Mouse (Mus musculus): ENCODE data around the gene Eogt. TPM values are rescaled to one million over a fixed set of nuclear protein-coding genes. Genes with fewer than 3 reads are reported as not detected.

Eogt gene
- polyA plus RNA-seq, 1 experiment from 2014 or later = 3.7 TPM

- 79% methylated on average over 5 of the region's 5 CpGs for WGBS (ENCODE audit: insufficient replicate concordance)
- Histone ChIP-seq H3K4me3 (no peak overlapping the region), H3K27ac (no peak overlapping the region), H3K9ac (no peak overlapping the region), H3K36me3 (no peaks in the 10 kb centered on the region), H3K4me2 (no peak overlapping the region), H3K27me3 (replicated peaks) (no peaks in the 10 kb centered on the region), H3K9me3 (replicated peaks) (no peaks in the 10 kb centered on the region), H3K4me1 (no peaks in the 10 kb centered on the region)
- ATAC-seq = no peak
Measured at GRCm38 (mm10) chr6:97132707-97133303, 16.2 kb downstream of the Eogt start.

DNA sequence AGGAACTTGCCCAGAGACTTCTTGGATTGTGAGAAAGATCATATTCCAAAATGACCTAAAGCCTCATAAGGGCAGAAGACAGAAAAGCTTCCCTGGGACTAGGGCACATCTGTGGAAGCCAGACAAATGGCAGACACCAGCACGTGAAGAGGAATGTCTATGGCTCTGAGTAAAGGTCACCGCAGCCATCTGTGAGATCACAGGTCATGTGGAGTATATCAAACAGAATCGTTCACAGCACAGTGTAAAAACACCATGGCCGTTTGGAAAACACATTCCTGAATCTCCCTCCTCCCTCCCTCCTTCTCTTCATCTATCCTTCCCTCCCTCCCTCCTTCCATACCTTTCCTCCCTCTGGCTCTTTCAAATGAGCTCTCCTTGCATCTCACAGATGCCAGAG lies 17.2 kb downstream of the Eogt start:
- Histone ChIP-seq H3K4me2 (no peak overlapping the region), H3K27me3 (replicated peaks) (no peaks in the 10 kb centered on the region), H3K9ac (no peak overlapping the region), H3K27ac (no peak overlapping the region), H3K4me3 (no peak overlapping the region), H3K36me3 (no peaks in the 10 kb centered on the region), H3K9me3 (replicated peaks) (no peaks in the 10 kb centered on the region), H3K4me1 (no peaks in the 10 kb centered on the region)
- ATAC-seq = no peak
- WGBS (ENCODE audit: insufficient replicate concordance) = 68% methylated on average over 4 of the region's 4 CpGs

DNA sequence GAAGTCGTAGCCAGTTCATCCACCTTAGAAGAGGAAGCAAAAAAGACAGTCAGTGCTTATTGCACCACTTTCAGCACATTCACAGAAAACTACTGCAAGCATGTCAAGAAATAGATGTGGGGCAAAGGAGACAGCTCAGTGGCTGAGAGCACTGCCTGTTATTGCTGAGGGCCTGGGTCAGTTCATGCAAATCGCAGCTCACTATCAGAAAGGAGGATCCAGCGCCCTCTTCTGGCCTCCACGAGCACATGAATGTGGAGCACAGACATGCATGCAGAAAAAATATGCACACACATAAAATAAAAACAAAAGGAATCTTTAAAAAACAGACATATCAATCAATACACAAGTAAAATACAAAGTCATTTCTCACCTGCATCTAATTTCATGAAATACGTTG lies 18.0 kb downstream of the Eogt start:
- 60% methylated on average over 5 of the region's 5 CpGs for WGBS (ENCODE audit: insufficient replicate concordance)
- no peaks in the 10 kb centered on the region for H3K36me3 ChIP-seq

GRCm38 (mm10) chr6:97124336-97125010 lies 24.5 kb downstream of the Eogt start:
- no peak for ATAC-seq
- H3K9ac ChIP-seq = no peak overlapping the region

More for the DNA sequence above, 18.0 kb downstream of the Eogt start:
- Histone ChIP-seq H3K9me3 (replicated peaks) (no peaks in the 10 kb centered on the region), H3K27ac (no peak overlapping the region), H3K4me1 (no peaks in the 10 kb centered on the region), H3K4me3 (no peak overlapping the region), H3K4me2 (no peak overlapping the region), H3K27me3 (replicated peaks) (no peaks in the 10 kb centered on the region), H3K9ac (no peak overlapping the region)
- no peak for ATAC-seq

GRCm38 (mm10) chr6:97120922-97121321 lies 28.1 kb downstream of the Eogt start:
- H3K36me3 ChIP-seq = no peaks in the 10 kb centered on the region
- H3K4me1 ChIP-seq = peaks cover 3% of the 10 kb centered on the region; the same call in 1 of the 2 replicates
- ATAC-seq = no peak
- no peak overlapping the region for H3K9ac ChIP-seq
- no peaks in the 10 kb centered on the region for H3K27me3 ChIP-seq (replicated peaks)
- no peaks in the 10 kb centered on the region for H3K9me3 ChIP-seq (replicated peaks)
- no peak overlapping the region for H3K27ac ChIP-seq
- WGBS (ENCODE audit: insufficient replicate concordance) = 75% methylated on average over 4 of the region's 4 CpGs
- H3K4me3 ChIP-seq = no peak overlapping the region
- no peak overlapping the region for H3K4me2 ChIP-seq

More at GRCm38 (mm10) chr6:97124336-97125010, 24.5 kb downstream of the Eogt start:
- Histone ChIP-seq H3K9me3 (replicated peaks) (no peaks in the 10 kb centered on the region), H3K4me3 (no peak overlapping the region), H3K36me3 (no peaks in the 10 kb centered on the region), H3K27me3 (replicated peaks) (no peaks in the 10 kb centered on the region), H3K27ac (no peak overlapping the region), H3K4me1 (no peaks in the 10 kb centered on the region; the same call in 1 of the 2 replicates), H3K4me2 (no peak overlapping the region)
- 67% methylated on average over 10 of the region's 10 CpGs for WGBS (ENCODE audit: insufficient replicate concordance)

DNA sequence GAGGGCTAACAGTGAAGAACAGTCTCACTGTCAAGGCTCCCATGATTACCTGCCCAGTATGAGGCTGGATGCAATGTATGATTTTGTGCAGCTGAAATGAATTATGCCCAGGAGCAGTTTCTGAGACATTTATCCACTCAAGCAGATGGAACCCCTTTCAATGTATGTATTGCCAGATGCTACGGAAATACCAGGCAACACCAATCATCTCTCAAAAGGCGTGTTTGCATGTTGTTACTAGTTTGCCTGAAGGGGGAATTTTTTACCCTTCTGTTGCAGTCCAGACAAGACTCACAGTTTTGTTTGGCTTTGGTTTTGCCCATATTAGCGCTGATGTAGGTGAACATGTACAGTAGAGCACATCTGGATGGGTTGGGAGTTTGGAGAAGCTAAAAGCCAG lies 30.7 kb downstream of the Eogt start:
- no peak overlapping the region for H3K9ac ChIP-seq
- no peaks in the 10 kb centered on the region for H3K27me3 ChIP-seq (replicated peaks)
- no peak for ATAC-seq
- H3K4me2 ChIP-seq = no peak overlapping the region
- 0 out of 2 replicates have a peak, but pooled peaks cover 1% of the 10 kb centered on the region for H3K36me3 ChIP-seq
- peaks cover 3% of the 10 kb centered on the region; the same call in 1 of the 2 replicates for H3K4me1 ChIP-seq
- no peaks in the 10 kb centered on the region for H3K9me3 ChIP-seq (replicated peaks)
- H3K27ac ChIP-seq = no peak overlapping the region
- WGBS (ENCODE audit: insufficient replicate concordance) = 83% methylated on average over 3 of the region's 3 CpGs
- no peak overlapping the region for H3K4me3 ChIP-seq

DNA sequence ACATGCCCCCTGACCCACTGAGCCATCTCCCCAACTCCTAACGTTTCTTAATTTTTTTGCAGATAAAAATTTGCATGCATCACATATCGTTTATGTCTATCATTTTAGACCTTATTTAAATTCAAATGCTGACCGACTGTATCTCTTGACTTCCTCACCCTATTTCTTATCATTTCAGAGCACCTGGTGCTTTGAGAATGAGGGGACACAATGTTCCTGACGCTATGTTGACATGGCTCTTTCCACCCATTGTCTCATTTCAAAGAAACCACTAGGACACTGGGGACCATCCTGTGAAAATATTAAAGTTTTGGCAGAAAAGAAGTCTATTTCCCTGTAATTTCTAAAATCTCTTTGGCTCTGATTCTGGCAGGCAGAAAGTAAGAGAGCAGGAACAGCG lies 32.1 kb downstream of the Eogt start:
- Histone ChIP-seq H3K36me3 (0 out of 2 replicates have a peak, but pooled peaks cover 4% of the 10 kb centered on the region), H3K4me2 (no peak overlapping the region), H3K4me1 (peaks cover 3% of the 10 kb centered on the region; the same call in 1 of the 2 replicates), H3K9me3 (replicated peaks) (no peaks in the 10 kb centered on the region), H3K27me3 (replicated peaks) (no peaks in the 10 kb centered on the region), H3K27ac (no peak overlapping the region), H3K4me3 (no peak overlapping the region), H3K9ac (no peak overlapping the region)
- peak; percentile 54 for ATAC-seq
- WGBS (ENCODE audit: insufficient replicate concordance) = 33% methylated on average over 5 of the region's 5 CpGs

DNA sequence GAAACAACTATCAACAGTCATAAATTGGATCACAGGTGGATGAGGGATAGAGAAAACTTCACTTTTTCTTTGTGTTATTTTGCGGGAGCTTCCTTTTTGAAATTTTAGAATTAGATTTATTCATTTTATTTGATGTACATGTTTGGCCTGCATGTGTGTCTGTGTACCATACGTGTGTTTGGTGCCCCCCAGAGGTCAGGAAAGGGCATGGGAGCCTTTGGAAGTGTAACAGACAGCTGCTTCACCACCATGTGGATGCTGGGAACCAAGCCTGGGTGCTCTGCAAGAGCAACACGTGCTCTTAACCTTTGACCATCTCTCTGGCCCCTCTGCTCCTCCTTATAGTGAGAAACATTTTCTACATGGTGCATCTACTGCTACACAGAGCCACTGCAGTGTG lies 34.2 kb downstream of the Eogt start:
- H3K27me3 ChIP-seq (replicated peaks) = no peaks in the 10 kb centered on the region
- peaks cover 3% of the 10 kb centered on the region; the same call in 1 of the 2 replicates for H3K4me1 ChIP-seq
- H3K36me3 ChIP-seq = 0 out of 2 replicates have a peak, but pooled peaks cover 4% of the 10 kb centered on the region
- H3K9me3 ChIP-seq (replicated peaks) = no peaks in the 10 kb centered on the region
- 56% methylated on average over 3 of the region's 3 CpGs for WGBS (ENCODE audit: insufficient replicate concordance)
- no peak overlapping the region for H3K27ac ChIP-seq
- H3K9ac ChIP-seq = no peak overlapping the region
- no peak for ATAC-seq
- H3K4me2 ChIP-seq = no peak overlapping the region
- H3K4me3 ChIP-seq = no peak overlapping the region

DNA sequence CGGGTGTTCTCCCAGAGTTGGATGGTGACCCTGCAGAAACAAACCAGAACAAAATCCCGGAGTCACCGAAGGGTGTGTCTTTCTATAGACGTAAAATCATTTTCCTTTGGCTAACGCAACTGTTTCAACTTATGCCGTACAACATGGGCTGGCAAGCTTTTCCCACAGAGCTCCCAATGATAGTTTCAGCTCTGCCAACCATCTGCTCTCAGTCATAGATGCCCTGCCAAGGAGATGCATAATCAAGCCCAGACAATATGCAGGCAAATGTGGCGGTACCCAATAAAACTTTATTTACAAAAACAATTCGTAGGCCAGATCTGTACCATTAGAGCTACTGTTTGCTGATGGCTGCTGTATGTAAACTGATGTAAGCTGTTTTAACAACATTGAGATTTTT lies 36.8 kb downstream of the Eogt start:
- 84% methylated on average over 8 of the region's 8 CpGs for WGBS (ENCODE audit: insufficient replicate concordance)
- H3K27me3 ChIP-seq (replicated peaks) = no peaks in the 10 kb centered on the region
- peaks cover under 1% of the 10 kb centered on the region; the same call in 1 of the 2 replicates for H3K4me1 ChIP-seq
- no peak for ATAC-seq
- H3K36me3 ChIP-seq = 0 out of 2 replicates have a peak, but pooled peaks cover 4% of the 10 kb centered on the region
- no peaks in the 10 kb centered on the region for H3K9me3 ChIP-seq (replicated peaks)
- no peak overlapping the region for H3K4me2 ChIP-seq
- no peak overlapping the region for H3K27ac ChIP-seq
- no peak overlapping the region for H3K4me3 ChIP-seq
- H3K9ac ChIP-seq = no peak overlapping the region

DNA sequence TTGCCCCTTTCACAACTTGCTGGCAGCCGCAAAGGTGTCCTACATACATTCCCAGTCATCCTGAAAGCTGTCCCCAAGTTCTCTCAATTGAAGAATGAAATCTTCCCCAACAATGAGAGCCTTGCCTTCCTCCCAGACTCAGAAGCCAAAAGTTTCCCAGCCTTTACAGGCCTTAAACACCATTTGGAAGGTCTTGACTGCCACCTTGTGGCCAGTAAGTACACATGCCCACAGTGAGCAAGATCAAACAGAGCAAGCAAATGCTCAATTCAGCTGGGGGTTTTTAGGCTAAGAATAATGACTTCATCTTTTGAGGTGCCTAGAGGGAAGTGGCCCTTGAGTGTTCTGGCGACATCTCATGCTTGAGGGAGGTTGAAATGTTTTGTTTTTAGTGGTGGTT lies 42.2 kb downstream of the Eogt start:
- Histone ChIP-seq H3K9ac (no peak overlapping the region), H3K4me3 (no peak overlapping the region), H3K9me3 (replicated peaks) (no peaks in the 10 kb centered on the region), H3K4me2 (no peak overlapping the region), H3K27ac (no peak overlapping the region), H3K4me1 (no peaks in the 10 kb centered on the region), H3K27me3 (replicated peaks) (peaks cover 22% of the 10 kb centered on the region), H3K36me3 (no peaks in the 10 kb centered on the region)
- no peak for ATAC-seq
- WGBS (ENCODE audit: insufficient replicate concordance) = 18% methylated on average over 2 of the region's 2 CpGs

DNA sequence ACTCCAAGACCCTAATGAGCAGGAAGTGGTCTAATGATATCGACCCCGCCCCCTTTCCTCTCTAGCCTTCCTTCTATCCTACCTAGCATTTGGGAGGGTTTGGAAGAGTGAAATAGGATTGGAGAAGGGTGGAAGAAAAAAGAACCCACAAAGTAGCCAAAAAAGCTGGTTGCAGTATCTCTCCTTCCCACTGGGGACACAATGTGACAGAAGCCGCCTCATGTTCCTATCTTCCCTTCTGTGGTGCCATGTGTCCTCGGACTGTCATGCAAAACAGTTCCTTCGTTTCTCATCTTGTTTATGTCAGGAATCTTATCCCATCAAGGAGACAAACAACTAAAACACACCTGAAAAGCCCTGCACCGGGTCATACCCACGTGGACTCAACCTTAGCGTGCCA lies 42.9 kb downstream of the Eogt start:
- Histone ChIP-seq H3K4me3 (no peak overlapping the region), H3K9me3 (replicated peaks) (no peaks in the 10 kb centered on the region), H3K36me3 (no peaks in the 10 kb centered on the region), H3K9ac (no peak overlapping the region), H3K4me1 (no peaks in the 10 kb centered on the region), H3K27me3 (replicated peaks) (peaks cover 29% of the 10 kb centered on the region), H3K27ac (no peak overlapping the region), H3K4me2 (no peak overlapping the region)
- 59% methylated on average over 8 of the region's 8 CpGs for whole genome bisulfite sequencing (ENCODE audit: insufficient replicate concordance)
- no peak for ATAC-seq

DNA sequence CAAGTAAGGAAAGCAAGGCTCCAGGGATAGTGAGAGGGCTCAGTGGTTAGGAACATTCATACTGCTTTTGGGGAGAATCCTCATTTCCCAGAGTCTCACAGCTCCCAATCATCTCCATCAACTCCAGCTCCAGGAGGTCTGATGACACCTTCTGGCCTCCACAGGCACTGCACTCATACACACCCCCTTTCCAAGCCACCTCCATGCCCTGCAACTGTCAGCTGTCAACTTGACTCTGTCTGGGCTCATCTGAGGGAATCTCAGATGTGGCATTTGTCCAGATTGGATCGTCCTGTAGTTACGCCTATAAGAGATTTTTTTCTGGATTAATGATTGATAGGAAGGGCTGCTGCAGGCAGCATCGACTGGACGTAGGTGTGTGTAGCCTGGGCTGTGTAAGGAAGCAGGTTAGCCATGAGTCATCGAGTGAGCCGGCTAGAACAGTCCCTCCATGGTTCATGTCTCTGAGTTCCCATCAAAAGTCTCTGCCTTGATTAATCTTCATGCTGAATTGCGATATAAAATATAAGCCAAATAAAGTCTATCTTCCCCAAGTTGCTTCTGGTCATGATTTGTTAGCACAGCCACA lies 44.6 kb downstream of the Eogt start:
- Histone ChIP-seq H3K9me3 (replicated peaks) (no peaks in the 10 kb centered on the region), H3K4me1 (no peaks in the 10 kb centered on the region), H3K9ac (no peak overlapping the region), H3K36me3 (no peaks in the 10 kb centered on the region), H3K27me3 (replicated peaks) (peaks cover 30% of the 10 kb centered on the region), H3K27ac (no peak overlapping the region), H3K4me2 (no peak overlapping the region), H3K4me3 (no peak overlapping the region)
- 53% methylated on average over 7 of the region's 7 CpGs for WGBS (ENCODE audit: insufficient replicate concordance)
- ATAC-seq = no peak

Data from liver, embryonic 12.5 days (tissue).